Mouse (Mus musculus): ENCODE results near the gene Ube2l3.

- no peak for TF ChIP-seq CTCF (IDR thresholded peaks at IDR 0.05)
- no peak for TF ChIP-seq EP300 (IDR thresholded peaks at IDR 0.05)
Observed at GRCm38 (mm10) chr16:17222197-17222596, 19.7 kb upstream of the Ube2l3 start.
